Mouse (Mus musculus) midbrain, embryonic 14.5 days (tissue): Measurements from ENCODE around the gene 1700069L16Rik. TPM values are rescaled to one million over a fixed set of nuclear protein-coding genes. Genes with fewer than 3 reads are reported as not detected.

Experiments used
- ATAC-seq: fragments of 200-750 bp; cut with Nextera tagmentation; 2 replicates; pipeline ENCODE4 v1.8.0; 2017; ENCODE audit warnings: moderate number of reproducible peaks, moderate library complexity; ENCODE audit not compliant: low FRiP score, low TSS enrichment
- DNase-seq: peaks from one replicate; pipeline ENCODE4 v3.0.0-alpha.2; 2015
- H3K27ac ChIP-seq: fragments of 300-500 bp; sonication (generic); replicated peaks from 2 replicates; pipeline ENCODE4 v1.5.1; 2014; ENCODE audit warnings: mild to moderate bottlenecking, low read depth, low read length, moderate library complexity
- H3K27me3 ChIP-seq: fragments of 300-500 bp; sonication (generic); 2 replicates; pipeline ENCODE4 v1.6.1; 2014; ENCODE audit warnings: low read length, control low read depth, mixed read lengths; ENCODE audit not compliant: control insufficient read depth, insufficient read depth
- H3K36me3 ChIP-seq: fragments of 300-500 bp; sonication (generic); 2 replicates; pipeline ENCODE4 v1.6.1; 2014; ENCODE audit warnings: low read length, control low read depth; ENCODE audit not compliant: control insufficient read depth, insufficient read depth
- H3K4me1 ChIP-seq: fragments of 300-500 bp; sonication (generic); 2 replicates; pipeline ENCODE4 v1.6.1; 2014; ENCODE audit warnings: mild to moderate bottlenecking, antibody characterized with exemption, low read length, control low read depth; ENCODE audit not compliant: control insufficient read depth, insufficient read depth
- H3K4me2 ChIP-seq: fragments of 300-500 bp; sonication (generic); 2 replicates; pipeline ENCODE4 v1.6.1; 2014; ENCODE audit warnings: mild to moderate bottlenecking, low read length, moderate library complexity
- H3K4me3 ChIP-seq: fragments of 300-500 bp; sonication (generic); replicated peaks from 2 replicates; pipeline ENCODE4 v1.5.1; 2014; ENCODE audit warnings: low read depth, low read length
- H3K9ac ChIP-seq: fragments of 300-500 bp; sonication (generic); replicated peaks from 2 replicates; pipeline ENCODE4 v1.6.1; 2014; ENCODE audit warnings: mild to moderate bottlenecking, low read length, moderate library complexity
- H3K9me3 ChIP-seq: fragments of 300-500 bp; sonication (generic); 2 replicates; pipeline ENCODE4 v1.6.1; 2016; ENCODE audit warnings: low read length, control low read depth, mixed read lengths; ENCODE audit not compliant: control insufficient read depth
- WGBS: fragments of 180-500 bp; shearing (Covaris S2); extraction: QIAGEN DNeasy Blood & Tissue Kit; methylation state at CpG from one replicate; pipeline ENCODE4 v1.1.7; 2014; 5-methylcytosine and 5-hydroxymethylcytosine counted together
- polyA plus RNA-seq: library from polyadenylated mRNA; unstranded; fragments of >200 nt; fragmentation: Nextera tagmentation; extraction: Ambion mirVana; gene quantifications from 2 replicates; pipeline ENCODE4 v1.2.1, GENCODE M21; 2014

The 1700069L16Rik gene
- polyA plus RNA-seq, 1 experiment from 2014 or later, result not detected

DNA sequence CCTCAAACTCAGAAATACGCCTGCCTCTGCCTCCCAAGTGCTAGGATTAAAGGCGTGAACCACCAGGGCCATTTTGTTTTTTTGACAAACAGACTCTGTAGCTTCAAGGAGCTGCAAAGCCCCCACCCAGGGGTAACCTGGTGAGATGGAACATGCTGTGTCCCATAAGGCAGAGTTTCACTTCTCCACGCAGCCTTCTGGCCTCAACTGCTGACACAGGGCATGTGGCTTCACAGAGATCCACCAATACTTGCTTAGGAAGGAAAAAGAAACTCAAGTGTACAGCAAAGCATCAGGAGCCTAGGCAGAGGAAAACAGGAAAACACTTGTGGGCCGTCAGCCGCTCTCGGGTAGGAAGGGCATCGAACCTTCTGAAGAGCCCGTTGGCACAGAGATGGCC, 77.4 kb downstream of the 1700069L16Rik start:
- Histone ChIP-seq H3K4me1 (peaks cover 4% of the 10 kb centered on the region), H3K27me3 (peaks cover 8% of the 10 kb centered on the region; the same call in 1 of the 2 replicates), H3K9me3 (no peaks in the 10 kb centered on the region), H3K4me2 (no peak overlapping the region), H3K27ac (no peak overlapping the region), H3K9ac (no peak overlapping the region), H3K4me3 (no peak overlapping the region), H3K36me3 (no peaks in the 10 kb centered on the region)
- WGBS, result 95% methylated on average over 8 of the region's 8 CpGs
- ATAC-seq (no peak), DNase-seq (no peak)

DNA sequence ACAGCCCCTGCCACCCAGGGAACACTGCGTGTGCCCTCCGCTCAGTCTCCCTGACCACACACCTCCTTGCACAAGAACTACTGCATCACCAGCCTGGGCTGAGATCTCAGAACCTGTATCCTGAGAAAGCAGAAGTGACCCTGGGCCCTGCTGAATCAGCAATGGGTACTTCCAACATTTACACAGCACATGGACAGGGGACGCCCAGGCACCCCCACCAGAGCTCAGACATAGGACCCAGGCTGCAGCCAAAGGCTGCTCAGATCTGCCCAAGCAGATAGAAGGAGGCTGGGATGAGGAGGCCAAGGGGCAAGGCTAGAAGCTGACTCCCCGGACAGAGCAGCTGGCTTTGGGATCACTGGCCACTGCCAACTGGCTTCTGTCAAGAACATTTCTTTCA, 80.1 kb downstream of the 1700069L16Rik start:
- Histone ChIP-seq H3K9me3 (no peaks in the 10 kb centered on the region), H3K9ac (no peak overlapping the region), H3K27me3 (no peaks in the 10 kb centered on the region), H3K36me3 (no peaks in the 10 kb centered on the region), H3K4me2 (no peak overlapping the region), H3K4me1 (peaks cover 4% of the 10 kb centered on the region; the same call in 1 of the 2 replicates), H3K27ac (no peak overlapping the region), H3K4me3 (no peak overlapping the region)
- DNase-seq (no peak), ATAC-seq (no peak)
- 84% methylated on average over 4 of the region's 4 CpGs for WGBS

DNA sequence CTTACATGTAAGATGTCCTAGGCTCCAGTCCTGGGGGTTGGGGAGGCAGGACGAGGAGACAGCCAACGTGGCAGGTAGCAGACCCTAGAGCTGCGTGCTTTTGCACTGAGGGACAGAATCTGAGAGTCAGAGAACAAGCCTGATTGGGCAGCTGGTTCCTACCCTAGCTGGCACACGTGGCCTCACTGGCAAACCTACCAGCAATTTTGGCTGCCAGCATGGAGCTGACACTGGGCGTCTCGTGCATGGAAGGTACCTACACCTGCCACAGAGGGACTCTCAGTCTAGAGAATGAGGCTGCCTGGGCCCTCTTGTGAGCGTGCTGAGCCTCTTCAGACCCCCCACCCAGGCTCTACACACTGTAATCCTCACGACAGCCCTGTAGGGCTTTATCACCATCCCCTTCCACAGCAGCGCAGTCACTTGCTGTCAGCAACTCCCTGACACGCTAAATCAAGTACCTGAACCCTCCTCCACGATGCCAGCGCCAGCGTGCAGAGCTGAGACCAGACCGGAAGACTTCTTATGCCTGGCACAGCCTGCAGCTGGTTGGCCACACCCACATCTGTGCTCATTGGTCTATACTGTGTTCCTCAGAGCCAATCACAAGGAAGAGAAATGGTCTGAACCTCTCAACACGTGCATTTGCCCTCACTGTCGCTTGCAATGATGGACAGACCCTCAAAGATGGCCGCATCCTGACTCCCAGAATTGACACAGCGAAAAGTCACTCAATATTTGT, 81.3 kb downstream of the 1700069L16Rik start:
- peak; percentile 82 for DNase-seq
- Histone ChIP-seq H3K4me2 (peak overlapping the region; percentile 48), H3K36me3 (no peaks in the 10 kb centered on the region), H3K4me3 (peak overlapping the region; percentile 24), H3K9me3 (no peaks in the 10 kb centered on the region), H3K27me3 (no peaks in the 10 kb centered on the region), H3K9ac (no peak overlapping the region; the same call in 1 of the 2 replicates), H3K4me1 (peaks cover 4% of the 10 kb centered on the region; the same call in 1 of the 2 replicates), H3K27ac (no peak overlapping the region)
- 43% methylated on average over 18 of the region's 18 CpGs for WGBS
- ATAC-seq, result peak; percentile 90

Other genes starting within 250 kb of the 1700069L16Rik start
- 10.7 and 12.0 TPM in 2 replicates for gene Wscd2, start 234.4 kb downstream of the 1700069L16Rik start, polyA plus RNA-seq
- 1.2 and 2.1 TPM in 2 replicates for gene Cmklr1, start 74.3 kb downstream of the 1700069L16Rik start, polyA plus RNA-seq
- gene Ficd, start 11.0 kb upstream of the 1700069L16Rik start, polyA plus RNA-seq, result 6.7 TPM in 2 replicates
- 36.4 and 40.1 TPM in 2 replicates for gene Sart3, start 47.7 kb upstream of the 1700069L16Rik start, polyA plus RNA-seq
- gene Iscu, start 48.0 kb upstream of the 1700069L16Rik start, polyA plus RNA-seq, result 87.6 and 92.2 TPM in 2 replicates
- 1.00 and 3.2 TPM in 2 replicates for gene Tmem119, start 75.7 kb upstream of the 1700069L16Rik start, polyA plus RNA-seq
- 1.1 and 2.6 TPM in 2 replicates for gene Selplg, start 107.9 kb upstream of the 1700069L16Rik start, polyA plus RNA-seq
- gene Coro1c, start 184.0 kb upstream of the 1700069L16Rik start, polyA plus RNA-seq, result 133 and 201 TPM in 2 replicates